Mouse (Mus musculus) hindlimb bud, embryonic 11.5 days (tissue): ENCODE measurements around the gene Edem1.
"Not testable (repeated sequence)": the region's sequence is repeated elsewhere in the genome, so short reads cannot be mapped to it uniquely, and the experiment has no call there.

Experiments used
- DNase-seq: peaks from one replicate; pipeline ENCODE4 v3.0.0-alpha.2; 2012; ENCODE audit warnings: low read depth, low spot score; ENCODE audit errors: extremely low spot score

Edem1 gene

GRCm38 (mm10) chr6:108829386-108830370 lies 1.2 kb downstream of the Edem1 start:
- DNase-seq = no peak

GRCm38 (mm10) chr6:108832170-108832569 lies 3.7 kb downstream of the Edem1 start:
- DNase-seq = no peak

- no peak for DNase-seq
These were observed 4.5 kb downstream of the Edem1 start for GRCm38 (mm10) chr6:108832989-108833388.

- no peak for DNase-seq
These were observed 5.7 kb downstream of the Edem1 start for GRCm38 (mm10) chr6:108833963-108834697.

DNA sequence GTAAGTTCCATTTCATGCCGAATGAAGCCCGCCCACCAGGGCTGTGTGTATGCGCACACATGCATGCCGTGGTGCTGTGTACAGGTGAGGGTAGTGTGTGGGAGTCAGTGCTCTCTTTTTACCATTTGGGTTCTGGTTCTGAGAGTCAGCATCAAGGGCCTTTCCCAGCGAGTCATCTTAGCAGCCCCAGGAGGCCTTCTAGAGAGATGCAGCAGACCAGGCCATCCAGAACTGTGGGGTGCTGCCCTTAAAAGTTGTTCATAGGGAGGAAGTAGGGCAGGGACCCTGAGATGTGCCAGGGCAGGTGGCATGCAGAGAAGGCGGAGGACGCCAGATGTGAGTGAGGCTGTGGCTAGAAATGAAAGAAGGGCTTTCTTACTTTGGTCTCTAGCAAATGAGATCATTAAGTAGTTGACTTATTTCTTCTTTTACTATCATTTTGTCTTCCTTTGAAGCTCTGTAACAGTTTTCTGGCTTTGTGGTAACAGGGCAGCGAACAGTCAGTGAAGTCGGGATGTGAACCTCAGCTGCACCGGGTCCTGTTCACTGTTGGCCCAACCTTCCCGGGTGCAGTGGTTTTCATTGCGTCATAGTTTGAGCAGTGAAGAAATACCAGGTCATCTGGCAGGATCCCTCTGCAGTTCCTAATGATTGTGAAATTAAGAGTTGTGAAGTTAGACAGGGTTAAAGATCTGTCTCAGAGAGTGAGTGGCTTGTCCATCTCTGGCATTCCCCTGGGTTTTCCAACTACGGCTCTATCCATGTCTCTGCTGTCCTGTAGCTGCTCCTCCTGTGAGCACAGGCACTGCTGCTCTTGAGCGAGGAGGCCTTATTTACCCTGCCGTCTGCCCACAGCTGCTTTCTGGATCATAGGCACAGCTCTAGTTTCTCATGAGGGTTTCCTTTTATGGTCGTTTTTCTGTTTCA lies 7.6 kb downstream of the Edem1 start:
- no peak for DNase-seq

GRCm38 (mm10) chr6:108837081-108837480 lies 8.6 kb downstream of the Edem1 start:
- DNase-seq = no peak

DNA sequence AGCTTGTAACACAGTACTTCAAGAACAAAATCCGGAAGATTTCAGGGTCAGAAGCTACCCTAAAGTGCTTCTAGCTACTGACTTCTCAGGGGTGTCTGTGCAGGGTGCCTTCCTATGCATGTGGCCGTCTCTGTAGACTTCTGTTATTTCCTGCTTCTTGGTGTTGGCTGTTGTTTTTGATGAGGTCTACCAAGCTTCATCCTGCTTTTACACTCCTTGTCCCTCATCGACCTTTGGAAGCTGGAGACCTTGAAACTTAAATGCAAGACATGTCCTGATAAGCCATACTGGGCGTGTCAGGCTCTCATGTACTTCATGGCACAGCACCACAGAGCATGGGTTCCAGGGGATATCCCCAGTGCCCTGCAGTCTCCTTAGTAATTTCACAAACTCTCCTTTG lies 9.5 kb downstream of the Edem1 start:
- DNase-seq = no peak

DNA sequence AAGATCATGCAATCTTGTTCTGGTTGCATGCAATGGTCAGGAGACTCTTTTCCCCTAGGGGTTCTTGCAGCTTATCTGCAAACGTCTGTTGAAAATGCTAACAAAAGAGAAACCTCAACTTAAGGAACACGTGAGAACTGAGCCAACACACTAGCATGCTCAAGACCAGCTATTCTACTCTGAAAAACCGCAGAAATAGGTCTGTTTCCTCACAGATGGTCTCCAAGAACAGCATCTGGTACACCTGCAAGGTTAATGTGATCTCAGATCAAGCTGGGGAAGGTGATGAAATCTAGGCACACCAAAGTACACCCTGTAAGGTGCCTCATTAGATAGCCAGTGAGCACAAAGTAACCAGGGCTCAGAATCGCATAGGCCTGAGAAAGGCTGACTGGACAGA lies 11.0 kb downstream of the Edem1 start:
- DNase-seq = no peak

GRCm38 (mm10) chr6:108840861-108841640 lies 12.6 kb downstream of the Edem1 start:
- no peak for DNase-seq

DNA sequence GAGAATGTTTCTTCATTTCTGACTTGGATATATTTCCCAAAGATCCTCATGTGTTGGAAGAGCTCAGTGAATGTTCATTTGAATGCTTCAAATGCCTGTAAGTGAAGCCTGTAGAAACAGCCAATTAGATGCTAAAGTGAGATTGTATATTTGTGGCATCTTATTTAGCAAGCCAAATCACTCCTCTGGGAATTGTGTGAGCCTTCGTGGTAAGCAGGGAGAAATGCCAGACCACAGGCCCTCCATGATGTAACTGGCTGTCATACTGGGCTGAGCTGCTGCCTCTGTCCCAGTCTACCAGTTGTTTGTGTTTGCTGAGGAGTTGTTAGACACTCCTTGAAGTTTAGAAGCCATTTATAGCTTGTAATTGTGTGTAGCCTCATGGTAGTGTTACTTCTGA lies 15.2 kb downstream of the Edem1 start:
- no peak for DNase-seq

DNA sequence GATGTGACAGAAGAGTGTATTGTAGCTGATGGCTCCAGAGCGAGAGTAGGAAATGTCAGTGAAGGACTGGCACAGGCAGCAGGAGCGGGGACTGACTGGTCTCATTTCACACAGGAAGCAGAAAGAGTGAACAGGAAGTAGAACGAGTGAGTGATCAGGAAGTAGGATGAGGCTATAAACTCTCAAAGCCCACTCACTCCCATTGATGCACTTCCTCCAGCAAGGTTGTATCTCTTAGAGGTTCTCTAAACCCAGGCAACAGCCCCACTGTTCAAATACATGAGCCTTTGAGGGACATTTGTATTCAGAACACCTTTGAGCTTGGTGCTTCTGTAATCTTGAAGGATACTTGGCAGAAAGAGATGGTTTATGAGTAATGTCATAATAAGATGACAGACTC lies 15.7 kb downstream of the Edem1 start:
- DNase-seq = no peak

DNA sequence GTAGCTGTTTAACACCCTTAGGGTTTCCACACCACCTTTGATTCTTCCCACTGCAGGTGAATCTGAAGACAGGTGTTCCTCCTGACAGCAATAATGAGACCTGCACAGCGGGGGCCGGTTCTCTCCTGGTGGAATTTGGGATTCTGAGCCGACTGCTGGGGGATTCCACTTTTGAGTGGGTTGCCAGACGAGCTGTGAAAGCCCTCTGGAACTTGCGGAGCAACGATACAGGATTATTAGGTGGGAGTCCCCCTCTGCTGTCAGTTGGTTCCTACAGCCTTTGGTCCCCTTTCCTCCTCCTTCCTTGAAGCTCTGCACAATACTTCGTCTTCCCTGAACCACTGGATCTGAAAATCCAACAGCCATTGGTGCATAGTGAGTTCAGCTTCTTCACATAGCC lies 16.3 kb downstream of the Edem1 start:
- no peak for DNase-seq

DNA sequence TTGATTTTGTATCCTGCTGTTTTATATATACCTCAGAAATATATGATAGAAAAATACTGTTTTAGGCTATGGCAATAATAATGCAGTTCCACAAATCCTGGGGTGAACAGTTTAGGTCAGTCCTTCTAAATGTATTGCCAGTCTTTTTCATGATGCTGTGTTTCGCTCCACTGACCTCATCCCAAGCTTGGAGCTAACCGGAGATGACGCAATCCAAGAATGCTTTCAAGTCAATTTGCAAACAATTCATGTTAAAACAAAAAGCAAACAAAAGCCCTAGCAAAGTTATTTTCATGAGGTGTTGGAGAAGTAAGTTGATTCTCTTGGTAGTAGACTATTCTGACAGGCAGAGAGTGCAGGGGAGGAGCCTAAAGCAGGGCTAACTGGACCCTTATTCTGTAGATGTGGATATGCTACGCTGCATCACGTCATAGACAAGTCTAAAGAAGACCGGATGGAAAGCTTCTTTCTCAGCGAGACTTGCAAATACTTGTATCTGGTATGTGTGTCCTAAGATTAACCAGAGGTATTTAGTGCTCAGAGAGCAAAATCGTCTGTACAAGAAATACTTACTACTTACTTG lies 23.7 kb downstream of the Edem1 start:
- DNase-seq = no peak

GRCm38 (mm10) chr6:108852986-108853385 lies 24.5 kb downstream of the Edem1 start:
- DNase-seq = no peak

DNA sequence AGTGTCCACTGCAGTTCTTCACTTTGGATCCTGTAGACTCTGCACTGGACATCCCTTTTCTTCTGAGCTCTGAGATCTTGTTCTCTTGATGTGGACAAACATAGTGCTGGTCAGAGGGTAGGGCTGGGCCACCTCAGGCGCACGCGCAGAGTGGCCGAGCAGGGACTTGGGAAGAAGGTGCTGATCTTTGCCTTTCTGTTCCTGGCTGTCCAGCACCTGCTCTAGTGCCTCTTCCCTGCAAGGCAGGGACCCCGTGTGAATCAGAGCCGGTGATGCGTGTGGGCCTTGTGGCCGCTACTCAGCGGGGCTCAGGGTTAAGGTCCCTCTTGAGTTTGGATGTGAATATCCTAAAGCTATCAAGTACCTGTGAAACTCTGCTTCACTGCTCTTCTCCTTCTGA lies 30.1 kb downstream of the Edem1 start:
- no peak for DNase-seq

GRCm38 (mm10) chr6:108861226-108861625 lies 32.8 kb downstream of the Edem1 start:
- no peak for DNase-seq

- DNase-seq = no peak
These were observed 34.1 kb downstream of the Edem1 start for GRCm38 (mm10) chr6:108862548-108862947.

- DNase-seq = no peak
These were observed 37.9 kb downstream of the Edem1 start for GRCm38 (mm10) chr6:108866317-108866716.

DNA sequence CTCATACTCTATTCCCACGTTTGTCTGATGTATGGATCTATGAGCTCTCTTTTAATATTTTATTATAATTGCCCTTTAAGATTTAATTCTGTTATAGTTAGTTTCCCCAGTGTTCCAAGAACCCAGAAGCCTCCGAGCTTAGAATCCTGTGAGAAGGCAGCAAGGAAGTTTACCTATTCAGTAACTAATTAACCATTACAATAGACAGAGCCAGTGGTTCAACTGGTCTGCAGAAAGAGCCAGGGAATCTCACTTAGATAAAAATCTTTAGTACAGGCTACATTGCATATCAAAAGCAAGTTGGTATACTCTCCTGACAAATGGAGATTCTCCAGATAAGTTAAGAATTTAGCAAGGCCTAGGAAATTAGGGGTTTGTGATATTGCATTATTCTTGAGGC lies 40.6 kb downstream of the Edem1 start:
- DNase-seq = not testable (repeated sequence)

- DNase-seq = no peak
These were observed 42.0 kb downstream of the Edem1 start for GRCm38 (mm10) chr6:108870421-108870820.
